Mouse (Mus musculus) liver, adult 2 months (tissue): ENCODE data around the gene Dio1.

Source experiments
- CTCF ChIP-seq: fragments of 200-500 bp; IDR thresholded peaks from 2 replicates; pipeline ENCODE4 v1.5.1; 2011; ENCODE audit warnings: low read depth, low read length, control low read depth
- POLR2A ChIP-seq: fragments of 200-500 bp; IDR thresholded peaks from 2 replicates; pipeline ENCODE4 v1.6.1; 2011; ENCODE audit warnings: low read length, control low read depth; ENCODE audit not compliant: insufficient read depth; ENCODE audit errors: extremely low read depth

DNA sequence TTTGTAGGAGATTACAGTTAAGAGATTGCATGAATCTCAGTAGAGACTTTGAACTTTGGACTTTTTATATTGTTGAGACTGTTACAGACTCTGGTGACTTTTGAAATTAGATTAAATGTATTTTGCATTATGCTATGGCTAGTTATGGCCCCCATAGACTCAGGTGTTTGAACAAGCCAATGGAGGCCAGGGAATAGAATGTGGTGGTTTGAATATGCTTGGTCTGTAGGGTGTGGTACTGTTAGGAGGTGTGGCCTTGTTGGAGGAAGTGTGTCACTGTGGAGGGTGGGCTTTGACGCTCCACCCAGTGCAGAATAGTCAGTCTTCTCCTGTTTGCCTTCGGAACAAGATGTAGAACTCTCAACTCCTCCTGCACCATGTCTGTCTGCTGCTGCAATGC lies 16.1 kb upstream of the Dio1 start:
- TF ChIP-seq CTCF (no peak), POLR2A (no peak)
